Mouse (Mus musculus) heart, postnatal 36 days (tissue): Measurements from ENCODE around the gene Gsn. TPM values are rescaled to one million over a fixed set of nuclear protein-coding genes. Genes with fewer than 3 reads are reported as not detected.

Experiments used
- total RNA-seq, 2 experiments: library from RNA; stranded (reverse); gene quantifications; 2 replicates each; pipeline ENCODE4 v1.2.3; 2021

Gene Gsn
- total RNA-seq, 2 experiments from 2014 or later: 969 to 984 TPM

Other genes starting within 250 kb of the Gsn start
- not detected for gene Hc, start 194.9 kb upstream of the Gsn start, total RNA-seq
- under 1 TPM in 1 of 2 experiments, not detected in 1; 0.27 TPM for gene AI182371, start 154.8 kb upstream of the Gsn start, total RNA-seq
- 1 to 10 TPM; 6.9 to 8.0 TPM for gene Cntrl, start 146.9 kb upstream of the Gsn start, total RNA-seq
- gene Rab14, start 55.3 kb upstream of the Gsn start, total RNA-seq: 100 to 1,000 TPM; 133 to 134 TPM
- gene Stom, start 80.6 kb downstream of the Gsn start, total RNA-seq: 10 to 100 TPM; 79.9 to 88.4 TPM
- not detected for gene 4930568D16Rik, start 111.3 kb downstream of the Gsn start, total RNA-seq
- not detected for gene 4930402F06Rik, start 140.8 kb downstream of the Gsn start, total RNA-seq
- 10 to 100 TPM; 19.0 to 22.5 TPM for gene Ggta1, start 206.9 kb downstream of the Gsn start, total RNA-seq